Mouse (Mus musculus) embryonic fibroblast, embryonic 13.5 days (primary cell): ENCODE measurements around the gene Tmem156. TPM values are rescaled to one million over a fixed set of nuclear protein-coding genes. Genes with fewer than 3 reads are reported as not detected.

Source experiments
- H3K27ac ChIP-seq: 2 replicates; pipeline ENCODE4 v1.5.1; 2012; ENCODE audit warnings: low read length, control low read depth, inconsistent platforms; ENCODE audit not compliant: insufficient read depth
- H3K4me1 ChIP-seq: 2 replicates; pipeline ENCODE4 v1.6.1; 2011; ENCODE audit warnings: low read length; ENCODE audit not compliant: control insufficient read depth, insufficient read depth
- H3K4me3 ChIP-seq: 2 replicates; pipeline ENCODE4 v1.5.1; 2011; ENCODE audit warnings: mild to moderate bottlenecking, control low read depth, low read length; ENCODE audit not compliant: insufficient read depth
- CTCF ChIP-seq: IDR thresholded peaks from 2 replicates; pipeline ENCODE4 v1.5.1; 2011; ENCODE audit warnings: mild to moderate bottlenecking, control low read depth, low read length, moderate library complexity, borderline replicate concordance; ENCODE audit not compliant: insufficient read depth
- POLR2A ChIP-seq: IDR thresholded peaks from 2 replicates; pipeline ENCODE4 v1.6.1; 2011; ENCODE audit warnings: low read depth, mild to moderate bottlenecking, control low read depth, low read length, moderate library complexity
- polyA plus RNA-seq: library from polyadenylated mRNA; stranded (reverse); fragments of >200 nt; gene quantifications from 2 replicates; pipeline ENCODE4 v1.2.4, GENCODE M21; 2011; ENCODE audit warnings: low read depth; ENCODE audit not compliant: missing spikeins, insufficient read length

Tmem156 gene
- polyA plus RNA-seq, 1 experiment: not detected

- no peak overlapping the region for H3K4me3 ChIP-seq
- TF ChIP-seq CTCF (no peak), POLR2A (no peak)
- H3K4me1 ChIP-seq: no peaks in the 10 kb centered on the region
- no peak overlapping the region for H3K27ac ChIP-seq
Observed at GRCm38 (mm10) chr5:65038811-65039571, 52.9 kb downstream of the Tmem156 start.

- no peak overlapping the region for H3K4me3 ChIP-seq
- no peaks in the 10 kb centered on the region for H3K4me1 ChIP-seq
- TF ChIP-seq CTCF (no peak), POLR2A (no peak)
- H3K27ac ChIP-seq: no peak overlapping the region
Observed at GRCm38 (mm10) chr5:65038305-65038704, 53.6 kb downstream of the Tmem156 start.

GRCm38 (mm10) chr5:65036597-65036996, 55.3 kb downstream of the Tmem156 start:
- Histone ChIP-seq H3K4me3 (no peak overlapping the region), H3K4me1 (no peaks in the 10 kb centered on the region), H3K27ac (no peak overlapping the region)
- TF ChIP-seq CTCF (no peak), POLR2A (no peak)

- Histone ChIP-seq H3K27ac (no peak overlapping the region), H3K4me3 (no peak overlapping the region), H3K4me1 (no peaks in the 10 kb centered on the region)
- TF ChIP-seq POLR2A: no peak
Observed at GRCm38 (mm10) chr5:65028019-65028418, 63.9 kb downstream of the Tmem156 start.

GRCm38 (mm10) chr5:65026776-65027175, 65.2 kb downstream of the Tmem156 start:
- H3K4me1 ChIP-seq: no peaks in the 10 kb centered on the region
- TF ChIP-seq CTCF (no peak), POLR2A (no peak)
- no peak overlapping the region for H3K27ac ChIP-seq
- H3K4me3 ChIP-seq: no peak overlapping the region

- no peak overlapping the region for H3K4me3 ChIP-seq
- no peak for TF ChIP-seq POLR2A
- TF ChIP-seq CTCF: no peak
- H3K27ac ChIP-seq: no peak overlapping the region
- no peaks in the 10 kb centered on the region for H3K4me1 ChIP-seq
Observed at GRCm38 (mm10) chr5:65025916-65026315, 66.0 kb downstream of the Tmem156 start.

GRCm38 (mm10) chr5:65024641-65025040, 67.3 kb downstream of the Tmem156 start:
- H3K27ac ChIP-seq: no peak overlapping the region
- H3K4me3 ChIP-seq: no peak overlapping the region
- TF ChIP-seq CTCF: no peak
- no peak for TF ChIP-seq POLR2A
- no peaks in the 10 kb centered on the region for H3K4me1 ChIP-seq

- TF ChIP-seq CTCF: no peak
- TF ChIP-seq POLR2A: no peak
- Histone ChIP-seq H3K4me3 (no peak overlapping the region), H3K4me1 (no peaks in the 10 kb centered on the region), H3K27ac (no peak overlapping the region)
Observed at GRCm38 (mm10) chr5:65022006-65022405, 69.9 kb downstream of the Tmem156 start.

- no peak overlapping the region for H3K27ac ChIP-seq
- TF ChIP-seq CTCF (no peak), POLR2A (no peak)
Observed at GRCm38 (mm10) chr5:65019823-65020222, 72.1 kb downstream of the Tmem156 start.

GRCm38 (mm10) chr5:65019109-65019508, 72.8 kb downstream of the Tmem156 start:
- H3K4me1 ChIP-seq: no peaks in the 10 kb centered on the region
- H3K4me3 ChIP-seq: no peak overlapping the region
- H3K27ac ChIP-seq: no peak overlapping the region
- no peak for TF ChIP-seq CTCF
- no peak for TF ChIP-seq POLR2A

More at GRCm38 (mm10) chr5:65019823-65020222, 72.1 kb downstream of the Tmem156 start:
- Histone ChIP-seq H3K4me3 (no peak overlapping the region), H3K4me1 (no peaks in the 10 kb centered on the region)

GRCm38 (mm10) chr5:65015508-65015907, 76.4 kb downstream of the Tmem156 start:
- Histone ChIP-seq H3K27ac (no peak overlapping the region), H3K4me1 (no peaks in the 10 kb centered on the region), H3K4me3 (no peak overlapping the region)
- TF ChIP-seq POLR2A (no peak), CTCF (no peak)
